Mouse (Mus musculus): ENCODE data around the gene Fkbp5. TPM values are rescaled to one million over a fixed set of nuclear protein-coding genes. Genes with fewer than 3 reads are reported as not detected.

Fkbp5 gene
- polyA plus RNA-seq, 1 experiment from 2014 or later: 10.0 TPM

DNA sequence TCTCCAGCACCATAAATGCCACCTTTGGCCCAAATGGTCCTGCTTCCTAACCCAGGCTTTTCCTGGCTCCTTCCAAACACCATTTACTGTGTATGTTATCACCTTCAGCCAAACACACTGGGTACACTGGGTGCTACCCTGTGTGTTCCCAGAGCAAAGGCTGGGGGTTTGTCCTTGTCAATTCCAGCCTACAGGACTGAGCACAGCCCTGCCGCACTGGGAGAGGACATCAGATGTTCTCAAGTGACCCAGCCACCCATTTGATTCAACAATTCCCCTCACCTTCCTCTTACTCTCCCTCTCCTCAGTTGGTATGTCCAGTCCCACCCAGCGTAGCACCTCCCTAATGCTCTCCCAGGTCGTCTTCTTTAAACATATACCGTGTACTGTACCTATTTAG lies 3.2 kb upstream of the Fkbp5 start:
- H3K9ac ChIP-seq (ENCODE audit: low read depth, low read length): no peak overlapping the region
- H3K9me3 ChIP-seq (ENCODE audit: control insufficient read depth, low read length): no peaks in the 10 kb centered on the region
- ATAC-seq (ENCODE audit: low FRiP score, low TSS enrichment): no peak
- 68% methylated on average over 4 of the region's 4 CpGs for WGBS
- H3K4me1 ChIP-seq (ENCODE audit: control insufficient read depth, insufficient read depth, low read length): peaks cover 20% of the 10 kb centered on the region
- 0 out of 2 replicates have a peak, but pooled peaks cover 5% of the 10 kb centered on the region for H3K27me3 ChIP-seq (ENCODE audit: control insufficient read depth, insufficient read depth, low read length)
- no peak overlapping the region for H3K4me3 ChIP-seq (ENCODE audit: low read length)
- H3K36me3 ChIP-seq (ENCODE audit: control insufficient read depth, insufficient read depth, low read length): no peaks in the 10 kb centered on the region
- no peak overlapping the region for H3K27ac ChIP-seq (ENCODE audit: low read depth, low read length)
- H3K4me2 ChIP-seq (replicated peaks; ENCODE audit: low read depth, low read length): no peak overlapping the region

DNA sequence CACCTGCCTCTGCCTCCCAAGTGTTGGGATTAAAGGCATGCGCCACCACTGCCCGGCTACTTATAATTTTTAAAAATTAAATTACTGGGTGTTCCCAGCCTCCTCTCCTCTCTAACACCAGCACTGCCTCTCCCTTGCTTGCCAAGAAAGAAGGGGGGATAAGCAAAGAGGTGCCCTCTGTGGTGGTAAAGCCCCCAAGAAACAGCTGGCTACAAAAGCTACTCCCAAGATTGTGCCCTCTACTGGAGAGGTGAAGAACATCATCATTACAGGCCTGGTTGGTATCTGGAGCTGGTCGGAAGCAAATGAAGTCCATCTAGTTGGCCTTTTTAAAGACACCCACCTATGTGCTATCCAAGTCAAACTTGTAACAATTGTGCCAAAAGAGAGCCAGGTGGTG lies 2.5 kb upstream of the Fkbp5 start:
- Histone ChIP-seq H3K27me3 (ENCODE audit: control insufficient read depth, insufficient read depth, low read length) (0 out of 2 replicates have a peak, but pooled peaks cover 5% of the 10 kb centered on the region), H3K9ac (ENCODE audit: low read depth, low read length) (no peak overlapping the region), H3K9me3 (ENCODE audit: control insufficient read depth, low read length) (no peaks in the 10 kb centered on the region), H3K4me1 (ENCODE audit: control insufficient read depth, insufficient read depth, low read length) (peaks cover 21% of the 10 kb centered on the region), H3K27ac (ENCODE audit: low read depth, low read length) (no peak overlapping the region), H3K36me3 (ENCODE audit: control insufficient read depth, insufficient read depth, low read length) (no peaks in the 10 kb centered on the region), H3K4me3 (ENCODE audit: low read length) (no peak overlapping the region), H3K4me2 (replicated peaks; ENCODE audit: low read depth, low read length) (no peak overlapping the region)
- ATAC-seq (ENCODE audit: low FRiP score, low TSS enrichment): no peak
- WGBS: 95% methylated on average over 3 of the region's 3 CpGs

DNA sequence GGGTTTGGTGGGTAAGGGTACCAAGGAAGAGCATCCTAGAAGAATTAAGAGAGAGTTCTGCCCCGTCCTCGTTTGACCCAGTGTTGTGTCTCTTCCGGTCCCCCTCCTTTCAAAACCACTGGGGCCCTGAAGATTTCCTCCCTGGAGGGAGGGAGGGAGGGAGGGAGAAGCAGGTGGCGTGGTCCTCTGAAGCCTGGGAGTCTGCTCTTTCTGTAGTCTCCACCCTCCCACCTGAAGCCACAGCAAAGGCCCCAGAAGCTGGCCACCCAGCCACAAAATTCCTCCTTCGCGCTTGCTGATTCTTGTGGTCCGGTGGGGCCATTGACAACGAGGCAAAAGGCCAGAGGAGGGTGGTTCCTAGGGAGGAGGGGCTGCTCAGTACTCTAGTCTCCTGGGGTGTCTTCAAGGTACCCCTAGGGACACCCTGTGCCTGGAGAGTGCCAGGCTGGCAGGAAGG lies 1.3 kb upstream of the Fkbp5 start:
- Histone ChIP-seq H3K4me1 (ENCODE audit: control insufficient read depth, insufficient read depth, low read length) (peaks cover 18% of the 10 kb centered on the region), H3K4me3 (ENCODE audit: low read length) (peak overlapping the region; percentile 38), H3K9ac (ENCODE audit: low read depth, low read length) (no peak overlapping the region), H3K36me3 (ENCODE audit: control insufficient read depth, insufficient read depth, low read length) (no peaks in the 10 kb centered on the region), H3K27ac (ENCODE audit: low read depth, low read length) (no peak overlapping the region; the same call in 1 of the 2 replicates), H3K4me2 (replicated peaks; ENCODE audit: low read depth, low read length) (peak overlapping the region; percentile 71), H3K27me3 (ENCODE audit: control insufficient read depth, insufficient read depth, low read length) (0 out of 2 replicates have a peak, but pooled peaks cover 5% of the 10 kb centered on the region), H3K9me3 (ENCODE audit: control insufficient read depth, low read length) (no peaks in the 10 kb centered on the region)
- no peak for ATAC-seq (ENCODE audit: low FRiP score, low TSS enrichment)
- WGBS: 18% methylated on average over 8 of the region's 8 CpGs

DNA sequence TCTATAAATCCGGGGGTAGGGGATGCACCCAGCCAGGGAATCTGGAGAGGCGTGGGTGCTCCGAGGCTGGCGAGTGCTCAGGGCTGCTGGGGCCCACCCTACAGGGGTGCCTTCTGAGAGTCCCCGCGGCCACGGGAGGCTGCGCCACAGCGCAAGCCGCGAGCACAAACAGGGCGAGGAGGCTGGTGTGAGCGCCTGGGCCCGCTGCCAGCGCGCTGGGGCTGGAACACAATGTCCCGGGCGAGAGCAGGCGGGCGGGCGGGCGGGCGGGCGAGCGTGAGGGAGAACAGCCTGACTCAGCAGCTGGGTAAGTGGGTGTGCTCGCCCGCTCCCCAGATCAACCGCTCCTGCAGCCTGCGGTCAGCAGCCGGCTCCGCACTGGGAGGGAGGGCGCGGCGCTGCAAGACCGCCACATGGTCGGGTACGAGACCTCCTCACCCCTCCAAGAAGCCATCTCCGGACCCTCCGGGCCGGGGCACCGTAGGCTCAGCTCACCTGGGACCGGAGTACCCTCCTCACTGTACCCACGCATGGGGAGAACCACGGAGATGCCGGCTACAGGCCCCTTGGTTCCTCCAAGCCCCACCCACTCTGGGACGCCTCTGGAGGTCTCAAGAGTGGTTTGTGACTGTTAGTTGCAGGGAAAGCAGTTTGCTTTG lies 758 bp upstream of the Fkbp5 start:
- H3K36me3 ChIP-seq (ENCODE audit: control insufficient read depth, insufficient read depth, low read length): no peaks in the 10 kb centered on the region
- WGBS: under 1% methylated on average over 44 of the region's 46 CpGs
- H3K9me3 ChIP-seq (ENCODE audit: control insufficient read depth, low read length): no peaks in the 10 kb centered on the region
- H3K4me1 ChIP-seq (ENCODE audit: control insufficient read depth, insufficient read depth, low read length): peaks cover 19% of the 10 kb centered on the region
- peak overlapping the region; percentile 38 for H3K4me3 ChIP-seq (ENCODE audit: low read length)
- H3K9ac ChIP-seq (ENCODE audit: low read depth, low read length): peak overlapping the region; percentile 52
- H3K27me3 ChIP-seq (ENCODE audit: control insufficient read depth, insufficient read depth, low read length): 0 out of 2 replicates have a peak, but pooled peaks cover 5% of the 10 kb centered on the region
- peak overlapping the region; percentile 59; the same call in 1 of the 2 replicates for H3K27ac ChIP-seq (ENCODE audit: low read depth, low read length)
- peak overlapping the region; percentile 71 for H3K4me2 ChIP-seq (replicated peaks; ENCODE audit: low read depth, low read length)
- peak; percentile 54 for ATAC-seq (ENCODE audit: low FRiP score, low TSS enrichment)

- H3K4me3 ChIP-seq (ENCODE audit: low read length): no peak overlapping the region
These were observed 446 bp downstream of the Fkbp5 start for GRCm38 (mm10) chr17:28516881-28517280.

GRCm38 (mm10) chr17:28515431-28516341 lies 1.6 kb downstream of the Fkbp5 start:
- no peak for ATAC-seq (ENCODE audit: low FRiP score, low TSS enrichment)
- Histone ChIP-seq H3K27me3 (ENCODE audit: control insufficient read depth, insufficient read depth, low read length) (0 out of 2 replicates have a peak, but pooled peaks cover 3% of the 10 kb centered on the region), H3K4me1 (ENCODE audit: control insufficient read depth, insufficient read depth, low read length) (peaks cover 22% of the 10 kb centered on the region), H3K36me3 (ENCODE audit: control insufficient read depth, insufficient read depth, low read length) (no peaks in the 10 kb centered on the region), H3K4me2 (replicated peaks; ENCODE audit: low read depth, low read length) (no peak overlapping the region), H3K9me3 (ENCODE audit: control insufficient read depth, low read length) (no peaks in the 10 kb centered on the region), H3K9ac (ENCODE audit: low read depth, low read length) (no peak overlapping the region; the same call in 1 of the 2 replicates), H3K4me3 (ENCODE audit: low read length) (no peak overlapping the region), H3K27ac (ENCODE audit: low read depth, low read length) (no peak overlapping the region)
- WGBS: 56% methylated on average over 10 of the region's 10 CpGs

More at GRCm38 (mm10) chr17:28516881-28517280, 446 bp downstream of the Fkbp5 start:
- no peaks in the 10 kb centered on the region for H3K36me3 ChIP-seq (ENCODE audit: control insufficient read depth, insufficient read depth, low read length)
- H3K27me3 ChIP-seq (ENCODE audit: control insufficient read depth, insufficient read depth, low read length): 0 out of 2 replicates have a peak, but pooled peaks cover 5% of the 10 kb centered on the region
- 0 out of 2 replicates have a peak overlapping the region, but pooled peaks have one; percentile 10 for H3K27ac ChIP-seq (ENCODE audit: low read depth, low read length)
- H3K4me1 ChIP-seq (ENCODE audit: control insufficient read depth, insufficient read depth, low read length): peaks cover 17% of the 10 kb centered on the region
- 71% methylated on average over 4 of the region's 4 CpGs for WGBS
- H3K9ac ChIP-seq (ENCODE audit: low read depth, low read length): no peak overlapping the region
- H3K9me3 ChIP-seq (ENCODE audit: control insufficient read depth, low read length): no peaks in the 10 kb centered on the region
- ATAC-seq (ENCODE audit: low FRiP score, low TSS enrichment): no peak
- H3K4me2 ChIP-seq (replicated peaks; ENCODE audit: low read depth, low read length): peak overlapping the region; percentile 71; the same call in 1 of the 2 replicates

GRCm38 (mm10) chr17:28514555-28514954 lies 2.8 kb downstream of the Fkbp5 start:
- WGBS: 63% methylated on average over 5 of the region's 5 CpGs
- Histone ChIP-seq H3K4me3 (ENCODE audit: low read length) (no peak overlapping the region), H3K27ac (ENCODE audit: low read depth, low read length) (no peak overlapping the region), H3K4me2 (replicated peaks; ENCODE audit: low read depth, low read length) (no peak overlapping the region), H3K9me3 (ENCODE audit: control insufficient read depth, low read length) (no peaks in the 10 kb centered on the region), H3K36me3 (ENCODE audit: control insufficient read depth, insufficient read depth, low read length) (no peaks in the 10 kb centered on the region), H3K27me3 (ENCODE audit: control insufficient read depth, insufficient read depth, low read length) (no peaks in the 10 kb centered on the region), H3K9ac (ENCODE audit: low read depth, low read length) (no peak overlapping the region), H3K4me1 (ENCODE audit: control insufficient read depth, insufficient read depth, low read length) (peaks cover 30% of the 10 kb centered on the region)
- ATAC-seq (ENCODE audit: low FRiP score, low TSS enrichment): no peak

DNA sequence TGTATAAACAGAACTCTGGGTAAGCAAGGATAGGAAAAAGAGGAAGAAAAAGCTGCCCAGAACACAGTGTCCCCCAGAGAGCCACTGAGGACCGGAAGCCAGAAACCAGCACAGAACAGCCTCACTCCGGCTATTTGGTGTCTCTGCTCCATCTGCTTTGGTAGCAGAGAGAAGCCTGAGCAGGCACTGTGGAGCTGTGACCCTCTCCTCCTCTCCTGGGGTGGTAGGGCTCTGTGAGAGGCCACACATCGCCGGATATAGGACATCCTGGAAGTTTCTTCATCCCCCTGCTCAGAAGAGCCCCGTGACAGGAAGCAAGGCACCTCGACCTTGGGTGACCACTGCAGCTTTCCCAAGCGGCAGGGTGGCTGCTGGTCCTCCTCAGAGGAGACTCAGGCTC lies 3.5 kb downstream of the Fkbp5 start:
- ATAC-seq (ENCODE audit: low FRiP score, low TSS enrichment): no peak
- Histone ChIP-seq H3K4me2 (replicated peaks; ENCODE audit: low read depth, low read length) (no peak overlapping the region), H3K4me3 (ENCODE audit: low read length) (no peak overlapping the region), H3K27ac (ENCODE audit: low read depth, low read length) (no peak overlapping the region), H3K9me3 (ENCODE audit: control insufficient read depth, low read length) (no peaks in the 10 kb centered on the region), H3K27me3 (ENCODE audit: control insufficient read depth, insufficient read depth, low read length) (no peaks in the 10 kb centered on the region), H3K9ac (ENCODE audit: low read depth, low read length) (no peak overlapping the region), H3K4me1 (ENCODE audit: control insufficient read depth, insufficient read depth, low read length) (peaks cover 29% of the 10 kb centered on the region), H3K36me3 (ENCODE audit: control insufficient read depth, insufficient read depth, low read length) (no peaks in the 10 kb centered on the region)
- 55% methylated on average over 7 of the region's 7 CpGs for WGBS
